Mouse (Mus musculus): ENCODE measurements around the gene B430305J03Rik. TPM values are rescaled to one million over a fixed set of nuclear protein-coding genes. Genes with fewer than 3 reads are reported as not detected.

B430305J03Rik gene
- 1 to 10 TPM; 2.6 to 3.1 TPM for total RNA-seq (2021)
- long read RNA-seq, experiment 1, partial matches to known transcripts = 0 of 4 reads
- long read RNA-seq, experiment 1, other reads (novel, unspliced or antisense) = 0 of 4 reads
- long read RNA-seq, experiment 2, transcript B430305J03Rik-201 (1 exons, 3,702 nt) = major isoform, 5 of 5 reads
- long read RNA-seq, experiment 2, partial matches to known transcripts = 0 of 5 reads
- long read RNA-seq, experiment 2, other reads (novel, unspliced or antisense) = 0 of 5 reads

GRCm38 (mm10) chr3:61365779-61366373, at the start of gene B430305J03Rik:
Gene B430305J03Rik (minus strand): TSS chr3:61365951.
- H3K27ac ChIP-seq = peak within 1 kb of the TSS; percentile 95
- no peak for DNase-seq (ENCODE audit: extremely low spot score in 1 of 2, low spot score in 2 of 2)
- no peak for TF ChIP-seq CTCF (IDR thresholded peaks at IDR 0.05)
- intact Hi-C loops (cut with DNase I) = loop anchor here (5.0 kb wide), 2 partner anchors 121 to 806 kb away; no protein-coding TSS in a partner anchor
- H3K4me3 ChIP-seq = peak within 1 kb of the TSS; percentile 98

GRCm38 (mm10) chr3:61409683-61410082, 43.9 kb upstream of the B430305J03Rik start:
- DNase-seq (ENCODE audit: extremely low spot score in 1 of 2, low spot score in 2 of 2) = no peak
- H3K27ac ChIP-seq = no peak overlapping the region
- no peak for TF ChIP-seq CTCF (IDR thresholded peaks at IDR 0.05)
- no peak overlapping the region for H3K4me3 ChIP-seq
- intact Hi-C loops (cut with DNase I) = no loop called here

- TF ChIP-seq CTCF (IDR thresholded peaks at IDR 0.05) = no peak
- DNase-seq (ENCODE audit: extremely low spot score in 1 of 2, low spot score in 2 of 2) = no peak
- no peak overlapping the region for H3K4me3 ChIP-seq
- intact Hi-C loops (cut with DNase I) = no loop called here
- no peak overlapping the region for H3K27ac ChIP-seq
Observed at GRCm38 (mm10) chr3:61406921-61407320, 41.2 kb upstream of the B430305J03Rik start.

- TF ChIP-seq CTCF (IDR thresholded peaks at IDR 0.05) = no peak
- no peak overlapping the region for H3K27ac ChIP-seq
- intact Hi-C loops (cut with DNase I) = no loop called here
- H3K4me3 ChIP-seq = no peak overlapping the region
- no peak for DNase-seq (ENCODE audit: extremely low spot score in 1 of 2, low spot score in 2 of 2)
Observed at GRCm38 (mm10) chr3:61400823-61401387, 35.2 kb upstream of the B430305J03Rik start.

GRCm38 (mm10) chr3:61396728-61397127, 31.0 kb upstream of the B430305J03Rik start:
- H3K27ac ChIP-seq = no peak overlapping the region
- TF ChIP-seq CTCF (IDR thresholded peaks at IDR 0.05) = no peak

GRCm38 (mm10) chr3:61395382-61395781, 29.6 kb upstream of the B430305J03Rik start:
- intact Hi-C loops (cut with DNase I) = no loop called here
- no peak overlapping the region for H3K27ac ChIP-seq

More at GRCm38 (mm10) chr3:61396728-61397127, 31.0 kb upstream of the B430305J03Rik start:
- intact Hi-C loops (cut with DNase I) = no loop called here
- DNase-seq (ENCODE audit: extremely low spot score in 1 of 2, low spot score in 2 of 2) = no peak
- H3K4me3 ChIP-seq = no peak overlapping the region

GRCm38 (mm10) chr3:61393520-61393919, 27.8 kb upstream of the B430305J03Rik start:
- no peak for TF ChIP-seq CTCF (IDR thresholded peaks at IDR 0.05)
- intact Hi-C loops (cut with DNase I) = no loop called here
- Histone ChIP-seq H3K4me3 (no peak overlapping the region), H3K27ac (no peak overlapping the region)
- no peak for DNase-seq (ENCODE audit: extremely low spot score in 1 of 2, low spot score in 2 of 2)

More at GRCm38 (mm10) chr3:61395382-61395781, 29.6 kb upstream of the B430305J03Rik start:
- TF ChIP-seq CTCF (IDR thresholded peaks at IDR 0.05) = no peak
- no peak overlapping the region for H3K4me3 ChIP-seq
- DNase-seq (ENCODE audit: extremely low spot score in 1 of 2, low spot score in 2 of 2) = no peak

- Histone ChIP-seq H3K4me3 (no peak overlapping the region), H3K27ac (no peak overlapping the region)
- no peak for TF ChIP-seq CTCF (IDR thresholded peaks at IDR 0.05)
- no peak for DNase-seq (ENCODE audit: extremely low spot score in 1 of 2, low spot score in 2 of 2)
- intact Hi-C loops (cut with DNase I) = no loop called here
Observed at GRCm38 (mm10) chr3:61392881-61393280, 27.1 kb upstream of the B430305J03Rik start.

GRCm38 (mm10) chr3:61391564-61391963, 25.8 kb upstream of the B430305J03Rik start:
- Histone ChIP-seq H3K4me3 (no peak overlapping the region), H3K27ac (no peak overlapping the region)
- no peak for DNase-seq (ENCODE audit: extremely low spot score in 1 of 2, low spot score in 2 of 2)
- intact Hi-C loops (cut with DNase I) = no loop called here
- no peak for TF ChIP-seq CTCF (IDR thresholded peaks at IDR 0.05)

GRCm38 (mm10) chr3:61386368-61386767, 20.6 kb upstream of the B430305J03Rik start:
- no peak overlapping the region for H3K4me3 ChIP-seq
- H3K27ac ChIP-seq = no peak overlapping the region
- no peak for DNase-seq (ENCODE audit: extremely low spot score in 1 of 2, low spot score in 2 of 2)
- intact Hi-C loops (cut with DNase I) = no loop called here
- TF ChIP-seq CTCF (IDR thresholded peaks at IDR 0.05) = no peak

- TF ChIP-seq CTCF (IDR thresholded peaks at IDR 0.05) = no peak
- no peak overlapping the region for H3K4me3 ChIP-seq
- no peak overlapping the region for H3K27ac ChIP-seq
- no peak for DNase-seq (ENCODE audit: extremely low spot score in 1 of 2, low spot score in 2 of 2)
- intact Hi-C loops (cut with DNase I) = no loop called here
Observed at GRCm38 (mm10) chr3:61376001-61376400, 10.2 kb upstream of the B430305J03Rik start.

GRCm38 (mm10) chr3:61368446-61368845, 2.7 kb upstream of the B430305J03Rik start:
- intact Hi-C loops (cut with DNase I) = loop anchor here (5.0 kb wide), 2 partner anchors 119 to 804 kb away; no protein-coding TSS in a partner anchor
- no peak for DNase-seq (ENCODE audit: extremely low spot score in 1 of 2, low spot score in 2 of 2)

More at GRCm38 (mm10) chr3:61368446-61368845, 2.7 kb upstream of the B430305J03Rik start:
- TF ChIP-seq CTCF (IDR thresholded peaks at IDR 0.05) = no peak
- Histone ChIP-seq H3K4me3 (peak overlapping the region; percentile 98; the same call in 1 of the 2 replicates), H3K27ac (no peak overlapping the region)
